Mouse (Mus musculus) kidney, postnatal 10 days (tissue): ENCODE measurements around the gene Rftn1.
A peak's percentile ranks its signal among the peaks of the same experiment; 100 is the strongest.

Source experiments
- DNase-seq: peaks from one replicate; pipeline ENCODE4 v3.0.0; 2021; ENCODE audit warnings: mixed read lengths

Rftn1 gene

GRCm38 (mm10) chr17:50170935-50171545 lies 19.4 kb downstream of the Rftn1 start:
- no peak for DNase-seq

- DNase-seq: peak; percentile 81
These were observed 20.5 kb downstream of the Rftn1 start for GRCm38 (mm10) chr17:50169946-50170427.

GRCm38 (mm10) chr17:50160904-50161805 lies 29.3 kb downstream of the Rftn1 start:
- peak; percentile 19 for DNase-seq

- no peak for DNase-seq
These were observed 30.1 kb downstream of the Rftn1 start for GRCm38 (mm10) chr17:50160357-50160756.

GRCm38 (mm10) chr17:50159816-50160215 lies 30.7 kb downstream of the Rftn1 start:
- no peak for DNase-seq

- DNase-seq: no peak
These were observed 31.9 kb downstream of the Rftn1 start for GRCm38 (mm10) chr17:50158565-50158964.

- no peak for DNase-seq
These were observed 33.0 kb downstream of the Rftn1 start for GRCm38 (mm10) chr17:50157190-50158150.

- no peak for DNase-seq
These were observed 38.4 kb downstream of the Rftn1 start for GRCm38 (mm10) chr17:50152085-50152484.

GRCm38 (mm10) chr17:50151208-50151723 lies 39.2 kb downstream of the Rftn1 start:
- no peak for DNase-seq

- no peak for DNase-seq
These were observed 39.9 kb downstream of the Rftn1 start for GRCm38 (mm10) chr17:50150416-50151207.

GRCm38 (mm10) chr17:50149690-50150210 lies 40.7 kb downstream of the Rftn1 start:
- peak; percentile 29 for DNase-seq

- DNase-seq: no peak
These were observed 42.5 kb downstream of the Rftn1 start for GRCm38 (mm10) chr17:50147831-50148587.

- no peak for DNase-seq
These were observed 47.1 kb downstream of the Rftn1 start for GRCm38 (mm10) chr17:50143354-50143753.

GRCm38 (mm10) chr17:50142553-50142952 lies 47.9 kb downstream of the Rftn1 start:
- DNase-seq: no peak

GRCm38 (mm10) chr17:50142151-50142550 lies 48.3 kb downstream of the Rftn1 start:
- DNase-seq: no peak

GRCm38 (mm10) chr17:50136060-50136459 lies 54.4 kb downstream of the Rftn1 start:
- DNase-seq: peak; percentile 71

- no peak for DNase-seq
These were observed 55.0 kb downstream of the Rftn1 start for GRCm38 (mm10) chr17:50135466-50135865.

GRCm38 (mm10) chr17:50131698-50132097 lies 58.8 kb downstream of the Rftn1 start:
- peak; percentile 29 for DNase-seq

GRCm38 (mm10) chr17:50130421-50130820 lies 60.1 kb downstream of the Rftn1 start:
- DNase-seq: peak; percentile 31

GRCm38 (mm10) chr17:50128392-50128791 lies 62.1 kb downstream of the Rftn1 start:
- no peak for DNase-seq
